Mouse (Mus musculus): ENCODE results near the gene N4bp2l2.

- TF ChIP-seq CTCF (IDR thresholded peaks at IDR 0.05; ENCODE audit: control insufficient read depth, insufficient read depth, insufficient replicate concordance, low read depth, low read length) (no peak), POLR2A (IDR thresholded peaks at IDR 0.05; ENCODE audit: control insufficient read depth, low read depth, low read length) (no peak)
Measured at GRCm38 (mm10) chr5:150611697-150612096, 54.3 kb downstream of the N4bp2l2 start.
